Mouse (Mus musculus) yolk sac, embryonic 10.5 days (tissue): ENCODE data around the gene Plscr1.

Experiments used
- DNase-seq: peaks from one replicate; pipeline ENCODE4 v3.0.0-alpha.2; 2017; ENCODE audit warnings: low spot score

Gene Plscr1

DNA sequence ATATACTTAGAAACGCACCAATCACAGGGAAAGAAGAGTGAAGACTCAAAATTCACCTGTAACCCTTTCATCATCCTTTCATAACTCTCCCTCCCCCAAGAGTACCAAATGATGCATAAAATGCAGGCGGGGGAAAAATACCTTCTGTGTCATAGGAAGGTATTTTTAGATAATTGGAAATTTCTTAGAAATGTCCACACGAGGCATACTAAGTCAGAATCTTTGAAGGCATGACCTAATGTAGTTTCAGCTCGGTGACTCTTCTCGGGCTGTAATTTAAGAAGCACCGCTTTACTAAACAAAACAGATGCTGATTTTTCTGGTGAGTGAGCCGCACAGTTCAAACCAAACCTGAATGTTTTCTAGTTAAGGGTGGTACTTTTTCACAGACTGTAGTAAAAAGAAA lies at the start of gene Plscr1:
Plscr1 (plus strand) TSS at position 304 of the 406 bp plus-strand sequence.
- DNase-seq: no peak

- no peak for DNase-seq
Measured at GRCm38 (mm10) chr9:92204397-92204796, 45.2 kb upstream of the Plscr1 start.

- DNase-seq: no peak
Measured at GRCm38 (mm10) chr9:92207307-92207706, 42.2 kb upstream of the Plscr1 start.

- DNase-seq: no peak
Measured at GRCm38 (mm10) chr9:92207757-92208156, 41.8 kb upstream of the Plscr1 start.

GRCm38 (mm10) chr9:92209850-92210249 lies 39.7 kb upstream of the Plscr1 start:
- no peak for DNase-seq

- DNase-seq: no peak
Measured at GRCm38 (mm10) chr9:92210386-92210967, 39.1 kb upstream of the Plscr1 start.

GRCm38 (mm10) chr9:92211048-92211447 lies 38.5 kb upstream of the Plscr1 start:
- no peak for DNase-seq

DNA sequence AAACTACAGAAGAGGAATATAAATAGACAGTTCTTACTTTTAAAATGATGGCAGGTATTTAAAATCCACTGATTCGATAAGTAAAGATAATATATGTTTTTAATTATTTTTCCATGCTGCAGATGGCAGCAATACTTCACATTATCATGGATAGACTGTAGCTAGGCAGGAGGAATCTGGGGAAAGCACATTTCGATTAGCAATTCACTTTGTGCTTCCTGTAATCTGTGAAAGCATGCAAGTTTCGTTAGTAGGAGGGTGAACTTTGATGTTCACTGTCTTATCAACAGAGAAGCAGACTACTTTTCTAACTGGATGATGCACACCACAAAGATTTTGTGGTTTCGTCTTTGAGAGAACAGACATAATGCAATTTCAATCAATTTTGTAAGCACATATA lies 32.1 kb upstream of the Plscr1 start:
- no peak for DNase-seq

DNA sequence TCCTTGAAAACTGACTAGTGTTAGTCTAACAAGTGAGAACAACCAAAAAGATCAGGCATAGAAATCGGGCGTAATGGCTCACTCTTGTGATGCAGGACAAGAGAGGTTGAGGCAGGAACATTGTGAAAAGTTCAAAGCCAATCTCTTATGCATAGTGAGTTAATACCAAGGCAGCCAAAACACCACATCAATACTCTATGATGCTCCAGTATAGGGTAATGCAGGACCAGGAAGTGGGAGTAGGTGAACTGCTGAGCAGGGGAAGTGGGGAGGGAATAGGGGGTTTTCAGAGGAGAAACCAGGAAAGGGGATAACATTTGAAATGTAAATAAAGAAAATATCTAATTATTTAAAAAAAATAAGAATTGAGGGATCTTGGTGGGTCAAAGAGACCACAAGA lies 31.7 kb upstream of the Plscr1 start:
- no peak for DNase-seq

DNA sequence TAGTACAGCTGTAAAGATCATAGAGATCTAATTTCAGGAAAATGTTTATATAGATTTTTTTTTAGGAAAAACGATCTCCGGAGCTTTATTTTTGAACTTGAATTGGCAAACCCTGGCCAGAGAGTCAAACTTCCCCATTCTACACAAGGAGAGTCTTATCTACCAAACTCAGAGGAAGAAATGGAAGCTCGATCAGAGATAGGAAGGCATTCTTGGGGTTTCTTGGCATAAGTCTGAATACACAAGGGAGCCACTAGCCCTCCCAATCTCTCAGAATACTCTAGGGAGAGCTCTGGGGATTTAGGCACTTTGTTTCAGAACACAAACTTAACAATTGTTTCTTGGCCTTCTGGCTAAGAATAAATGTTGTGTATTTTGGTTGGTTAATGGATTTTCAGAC lies 29.4 kb upstream of the Plscr1 start:
- DNase-seq: no peak

GRCm38 (mm10) chr9:92221480-92221879 lies 28.1 kb upstream of the Plscr1 start:
- no peak for DNase-seq

GRCm38 (mm10) chr9:92224598-92225231 lies 24.8 kb upstream of the Plscr1 start:
- no peak for DNase-seq

DNA sequence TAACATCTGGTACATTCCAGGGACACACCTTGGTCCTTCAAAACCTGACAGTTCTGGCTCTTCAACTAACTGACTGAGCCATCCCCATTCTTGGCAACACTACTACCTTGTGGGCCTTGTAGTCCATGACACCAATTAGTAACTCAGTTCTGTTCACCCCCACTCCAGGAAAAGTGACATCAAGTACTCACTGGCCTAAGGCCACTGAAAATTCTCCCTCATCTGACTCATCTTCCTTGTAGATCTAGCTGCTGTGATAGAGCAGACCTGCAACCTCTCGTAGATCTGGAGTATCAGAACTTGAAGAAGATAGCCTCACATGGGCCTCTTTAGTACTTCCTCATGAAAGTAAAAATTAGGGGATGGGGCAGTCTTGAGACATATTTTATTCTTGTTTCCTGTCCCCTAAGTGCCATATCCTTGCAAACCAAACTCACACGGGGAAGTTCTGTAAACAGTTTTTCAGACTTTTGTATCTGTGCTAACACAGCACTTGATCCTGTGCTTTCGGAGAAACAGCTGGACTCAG lies 23.4 kb upstream of the Plscr1 start:
- no peak for DNase-seq

GRCm38 (mm10) chr9:92226795-92227194 lies 22.8 kb upstream of the Plscr1 start:
- no peak for DNase-seq

GRCm38 (mm10) chr9:92228867-92229832 lies 20.4 kb upstream of the Plscr1 start:
- no peak for DNase-seq

- no peak for DNase-seq
Measured at GRCm38 (mm10) chr9:92229833-92230205, 19.7 kb upstream of the Plscr1 start.

DNA sequence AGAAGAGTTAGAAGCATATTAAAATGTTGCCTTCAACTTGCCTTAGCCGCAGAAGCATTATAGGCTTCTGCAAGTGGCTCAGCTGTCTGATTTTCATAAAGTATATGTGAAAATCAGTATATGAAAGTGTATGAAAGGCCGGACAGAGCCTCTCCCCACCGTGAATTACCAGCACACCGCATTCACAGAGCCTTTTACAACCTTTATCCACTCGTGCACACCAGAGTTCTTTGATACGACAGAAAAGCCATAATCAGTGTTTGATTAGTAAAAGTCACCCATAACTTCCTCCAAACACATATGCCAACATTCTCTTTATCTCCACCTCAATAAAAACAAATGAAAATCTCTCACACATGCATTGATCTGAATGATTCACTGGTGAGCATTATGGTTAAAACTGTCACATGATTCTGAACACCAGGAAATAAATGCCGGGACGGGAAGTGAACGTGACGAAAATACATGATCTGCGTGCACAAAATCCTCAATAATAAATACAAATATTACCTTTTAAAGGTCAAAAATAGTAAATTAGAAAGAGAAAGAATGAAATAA lies 14.6 kb upstream of the Plscr1 start:
- no peak for DNase-seq

DNA sequence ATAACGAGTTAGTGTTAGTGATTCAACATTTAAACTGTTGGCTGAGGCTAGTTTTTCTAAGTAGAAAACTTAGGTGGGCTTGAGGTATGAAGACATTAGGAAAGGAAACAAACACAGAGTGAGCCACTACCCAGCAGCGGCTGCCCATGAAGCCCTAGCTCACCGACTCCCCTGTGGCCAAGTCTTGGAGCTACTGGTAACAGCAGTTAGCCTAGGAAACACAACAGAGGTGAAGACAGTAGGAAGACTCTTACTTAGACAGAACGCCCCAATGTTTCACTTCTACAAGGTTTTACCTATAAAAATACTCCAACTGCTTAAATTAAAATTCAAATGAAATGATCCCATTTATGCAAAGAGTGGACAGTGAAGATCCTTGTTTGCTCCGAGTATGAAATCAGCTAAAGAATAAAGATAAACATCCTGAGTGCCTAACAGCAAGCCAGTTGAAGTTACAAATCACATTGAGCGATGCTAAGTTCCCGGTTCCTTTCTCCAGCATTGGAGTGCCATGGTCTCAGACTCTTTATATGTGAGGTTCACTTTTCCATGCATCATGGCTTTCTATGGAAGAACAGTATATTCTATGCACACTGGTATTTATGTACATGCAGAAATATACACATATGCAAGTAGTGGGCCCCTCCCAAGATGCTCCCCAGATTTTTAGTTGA lies 640 bp upstream of the Plscr1 start:
- no peak for DNase-seq

- DNase-seq: peak; percentile 90
Measured at GRCm38 (mm10) chr9:92249987-92250772, 630 bp downstream of the Plscr1 start.

GRCm38 (mm10) chr9:92252718-92253117 lies 3.2 kb downstream of the Plscr1 start:
- DNase-seq: no peak
